Mouse (Mus musculus) olfactory bulb, adult 2 months (tissue): ENCODE data around the gene Mto1. TPM values are rescaled to one million over a fixed set of nuclear protein-coding genes. Genes with fewer than 3 reads are reported as not detected.
A peak's percentile ranks its signal among the peaks of the same experiment; 100 is the strongest.

Experiments used
- H3K27ac ChIP-seq: fragments of 200-500 bp; 2 replicates; pipeline ENCODE4 v1.5.1; 2012; ENCODE audit warnings: low read depth, low read length; ENCODE audit not compliant: insufficient read depth
- H3K4me1 ChIP-seq: fragments of 200-500 bp; 2 replicates; pipeline ENCODE4 v1.6.1; 2012; ENCODE audit warnings: low read length; ENCODE audit not compliant: control insufficient read depth, insufficient read depth
- H3K4me3 ChIP-seq: fragments of 200-500 bp; 2 replicates; pipeline ENCODE4 v1.5.1; 2012; ENCODE audit warnings: mild to moderate bottlenecking, low read depth, low read length, moderate library complexity; ENCODE audit not compliant: insufficient read depth
- CTCF ChIP-seq: fragments of 200-500 bp; IDR thresholded peaks from 2 replicates; pipeline ENCODE4 v1.5.1; 2012; ENCODE audit warnings: low read depth, mild to moderate bottlenecking, low read length, moderate library complexity; ENCODE audit not compliant: insufficient read depth
- POLR2A ChIP-seq: fragments of 200-500 bp; IDR thresholded peaks from 2 replicates; pipeline ENCODE4 v1.6.1; 2012; ENCODE audit warnings: mild to moderate bottlenecking, low read depth, low read length, moderate library complexity; ENCODE audit not compliant: insufficient read depth
- WGBS: fragments of 180-500 bp; shearing (Covaris S2); methylation state at CpG from one replicate; pipeline ENCODE4 v1.1.7; 2018; 5-methylcytosine and 5-hydroxymethylcytosine counted together
- polyA plus RNA-seq: library from polyadenylated mRNA; stranded (reverse); fragments of >200 nt; gene quantifications from 2 replicates; pipeline ENCODE4 v1.2.4, GENCODE M21; 2012; ENCODE audit warnings: low replicate concordance; ENCODE audit not compliant: missing spikeins, insufficient read depth, insufficient read length

The Mto1 gene
- polyA plus RNA-seq: not detected in 2 replicates

DNA sequence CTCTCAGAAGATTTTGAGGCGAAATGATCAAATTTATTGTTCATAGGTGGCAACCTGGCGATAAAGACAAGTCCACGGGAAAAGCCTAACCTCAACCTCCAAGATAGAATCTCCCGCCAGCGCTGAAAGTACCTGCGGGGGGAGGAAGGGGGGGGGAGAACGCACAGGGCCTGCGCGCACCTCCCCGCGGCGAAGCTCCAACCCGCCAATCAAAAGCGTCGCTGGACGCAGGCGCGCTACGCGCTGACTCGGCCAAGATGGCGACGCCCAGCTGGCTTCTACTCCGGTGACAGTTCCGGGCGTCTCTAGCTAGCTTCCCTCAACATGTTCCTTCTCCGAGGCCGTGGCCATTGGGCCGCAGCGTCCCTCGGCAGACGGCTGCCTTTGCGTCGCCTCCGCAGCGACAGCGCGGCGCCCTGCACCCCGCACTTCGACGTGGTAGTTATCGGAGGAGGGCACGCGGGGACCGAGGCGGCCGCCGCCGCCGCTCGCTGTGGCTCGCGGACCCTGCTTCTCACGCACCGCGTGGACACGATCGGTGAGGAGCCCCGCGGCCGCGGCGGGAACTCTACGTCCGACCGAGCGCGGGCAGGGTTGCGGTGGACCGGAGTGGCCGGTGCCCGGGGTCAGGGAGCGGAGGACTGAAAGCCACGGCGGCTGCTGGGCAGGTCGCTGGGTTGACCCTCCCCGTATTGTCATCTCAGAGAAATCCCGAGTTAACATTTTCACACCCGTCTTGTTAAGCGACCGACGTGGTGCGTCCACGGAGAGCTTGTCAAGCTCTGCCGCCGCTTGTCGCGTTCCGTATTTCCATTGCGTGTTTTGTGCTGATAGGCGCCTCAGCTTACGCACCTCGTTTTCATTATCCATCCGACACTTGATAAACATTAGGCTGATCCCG, at the start of gene Mto1, which contains the start of gene Gm17324:
Gene Mto1 (plus strand): TSS at position 236 of the 901 bp plus-strand sequence.
Gene Gm17324 (minus strand): TSS at position 814 of the 901 bp plus-strand sequence.
- Histone ChIP-seq H3K4me3 (peak within 1 kb of the TSS; percentile 69), H3K27ac (peak within 1 kb of the TSS; percentile 83), H3K4me1 (peaks cover 3% of the 10 kb centered on the region; the same call in 1 of the 2 replicates)
- TF ChIP-seq POLR2A (peak; percentile 60), CTCF (no peak)
- under 1% methylated on average over 96 of the region's 96 CpGs for WGBS

DNA sequence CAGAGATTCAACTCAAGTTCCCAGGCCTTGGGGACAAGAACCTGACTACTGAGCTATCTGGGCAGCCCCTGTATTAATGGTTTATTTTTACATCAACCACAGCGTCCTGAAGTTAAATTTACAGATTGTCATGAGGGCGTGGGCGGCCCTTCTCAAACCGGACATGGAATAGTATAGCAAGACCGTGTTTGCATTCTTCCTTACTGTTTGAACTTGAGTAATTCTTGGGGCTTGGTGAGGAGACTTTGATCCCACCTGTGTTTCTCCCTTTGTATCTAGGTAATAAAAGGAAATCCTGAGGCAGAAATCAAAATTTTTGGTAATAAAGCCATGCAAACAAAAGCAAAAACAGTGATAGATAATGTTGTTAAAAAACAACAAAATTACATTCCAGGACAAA, 47.4 kb upstream of the Mto1 start:
- H3K4me1 ChIP-seq: peaks cover 6% of the 10 kb centered on the region; the same call in 1 of the 2 replicates
- WGBS: 89% methylated on average over 5 of the region's 5 CpGs
- no peak overlapping the region for H3K4me3 ChIP-seq
- H3K27ac ChIP-seq: no peak overlapping the region
- TF ChIP-seq CTCF: no peak
- TF ChIP-seq POLR2A: no peak

DNA sequence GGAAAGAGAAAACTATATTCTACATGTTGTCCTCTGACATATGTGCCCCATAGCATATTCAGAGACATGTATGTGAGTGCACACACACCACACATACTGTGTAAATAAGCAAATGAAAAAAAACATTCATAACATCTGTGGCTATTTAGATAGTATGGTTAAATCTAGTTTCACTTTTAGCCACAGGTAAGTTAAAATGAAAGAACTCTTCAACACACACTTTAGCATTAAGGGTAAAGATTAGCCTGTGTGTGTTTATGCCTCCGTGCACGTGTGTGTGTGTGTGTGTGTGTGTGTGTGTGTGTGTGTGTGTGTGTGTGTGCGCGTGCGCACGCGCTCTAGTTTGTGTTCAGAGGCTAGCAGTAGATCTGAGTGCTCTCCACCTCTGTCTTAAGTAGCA, 46.4 kb upstream of the Mto1 start:
- TF ChIP-seq CTCF: no peak
- TF ChIP-seq POLR2A: no peak
- 89% methylated on average over 7 of the region's 7 CpGs for WGBS
- no peak overlapping the region for H3K4me3 ChIP-seq
- no peak overlapping the region for H3K27ac ChIP-seq
- no peaks in the 10 kb centered on the region for H3K4me1 ChIP-seq

DNA sequence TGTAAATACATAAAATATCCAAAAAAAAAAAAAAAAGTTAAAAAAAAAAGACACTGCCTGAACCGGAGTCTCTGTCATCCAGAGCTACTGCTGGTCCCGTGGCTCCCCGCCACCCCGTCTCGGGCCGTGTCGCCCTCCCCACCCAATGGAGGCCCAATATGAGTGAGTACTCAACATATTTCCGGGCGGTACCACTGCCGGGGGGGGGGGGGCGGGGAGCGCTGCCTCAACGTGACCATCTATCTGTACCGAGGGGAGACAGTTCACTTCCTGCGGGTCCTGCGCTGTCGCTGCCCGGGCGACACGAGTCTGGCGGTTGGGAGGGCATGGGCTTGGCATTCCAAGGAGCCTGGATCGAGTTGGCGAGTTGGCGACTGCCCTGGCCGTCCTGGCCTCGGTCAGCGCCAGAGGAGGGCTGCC, 20.6 kb upstream of the Mto1 start:
- H3K4me1 ChIP-seq: peaks cover 4% of the 10 kb centered on the region
- H3K4me3 ChIP-seq: peak overlapping the region; percentile 41
- no peak overlapping the region for H3K27ac ChIP-seq
- TF ChIP-seq POLR2A: no peak
- no peak for TF ChIP-seq CTCF
- WGBS: 35% methylated on average over 27 of the region's 27 CpGs

DNA sequence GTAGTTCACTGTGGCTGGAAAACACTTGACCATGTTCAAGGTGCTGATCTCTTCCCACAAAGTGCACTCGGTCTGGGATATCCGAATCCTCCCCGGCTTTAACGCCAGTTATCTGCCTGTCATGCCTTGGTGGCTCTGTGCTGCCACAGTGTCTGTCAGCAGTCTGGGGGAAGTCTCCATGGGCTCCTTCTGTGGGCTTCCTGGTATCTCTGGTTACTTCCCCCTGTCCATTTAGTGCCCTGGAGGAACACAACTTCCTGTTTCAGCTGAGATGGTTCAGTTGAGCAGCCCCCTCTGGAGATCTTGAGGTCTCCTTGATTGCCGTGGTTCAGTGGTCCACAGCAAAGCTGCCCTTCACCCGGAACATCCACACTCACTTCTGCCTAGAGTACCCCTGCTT, 19.8 kb upstream of the Mto1 start:
- H3K27ac ChIP-seq: no peak overlapping the region
- TF ChIP-seq POLR2A: no peak
- TF ChIP-seq CTCF: no peak
- peaks cover 4% of the 10 kb centered on the region for H3K4me1 ChIP-seq
- 90% methylated on average over 6 of the region's 6 CpGs for WGBS
- H3K4me3 ChIP-seq: no peak overlapping the region

DNA sequence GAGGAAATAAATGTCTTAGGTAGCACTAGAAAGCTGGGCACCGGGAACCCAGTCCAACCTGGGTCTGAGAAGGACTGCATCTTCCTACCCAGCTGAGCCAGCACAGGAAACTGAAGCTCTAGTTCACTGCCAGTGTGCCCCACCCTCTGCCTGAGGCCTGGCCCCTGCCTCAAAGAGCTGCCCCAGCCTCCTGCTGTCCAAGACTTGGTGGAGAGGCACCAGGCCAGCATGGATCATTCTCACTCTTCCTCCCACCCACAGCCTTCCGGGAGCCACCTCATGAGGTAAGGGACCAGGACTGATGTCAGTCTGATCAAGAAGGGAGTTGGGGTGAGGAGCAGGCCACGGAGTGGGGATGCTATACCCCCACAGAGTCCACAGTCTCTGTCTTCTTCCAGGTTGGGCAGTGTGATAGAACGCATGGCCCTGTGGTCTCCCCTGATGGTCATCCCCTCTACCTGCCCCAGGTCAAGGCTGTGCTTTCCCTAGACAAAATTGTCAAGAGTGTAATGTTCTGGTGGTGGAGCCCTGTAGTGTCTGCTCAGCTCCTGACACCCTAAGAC, 19.1 kb upstream of the Mto1 start:
- WGBS: 88% methylated on average over 4 of the region's 4 CpGs
- H3K27ac ChIP-seq: no peak overlapping the region
- no peak overlapping the region for H3K4me3 ChIP-seq
- TF ChIP-seq CTCF (no peak), POLR2A (no peak)
- H3K4me1 ChIP-seq: peaks cover 4% of the 10 kb centered on the region

DNA sequence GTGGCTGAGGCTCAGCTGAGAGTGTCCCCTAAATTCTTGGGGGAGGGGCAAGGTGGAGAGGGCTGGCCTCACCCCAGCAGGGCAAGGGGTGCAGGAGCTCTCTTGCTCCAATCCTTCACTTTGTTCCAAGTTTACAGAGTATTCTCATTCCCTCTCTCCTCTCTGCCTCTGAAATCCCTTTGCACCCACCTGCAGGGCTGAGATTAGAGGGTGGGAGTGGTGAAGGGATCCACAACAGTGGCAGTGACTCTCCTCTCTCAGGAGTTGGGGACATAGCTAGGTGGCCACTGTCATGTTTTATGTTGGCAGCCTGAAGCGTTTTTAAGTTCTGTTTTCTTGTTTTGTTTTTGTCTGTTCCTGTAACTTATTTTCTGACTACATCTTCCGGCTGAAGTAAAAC, 18.5 kb upstream of the Mto1 start:
- TF ChIP-seq POLR2A: no peak
- WGBS: 59% methylated on average over 2 of the region's 2 CpGs
- Histone ChIP-seq H3K27ac (no peak overlapping the region), H3K4me3 (no peak overlapping the region), H3K4me1 (peaks cover 4% of the 10 kb centered on the region)

DNA sequence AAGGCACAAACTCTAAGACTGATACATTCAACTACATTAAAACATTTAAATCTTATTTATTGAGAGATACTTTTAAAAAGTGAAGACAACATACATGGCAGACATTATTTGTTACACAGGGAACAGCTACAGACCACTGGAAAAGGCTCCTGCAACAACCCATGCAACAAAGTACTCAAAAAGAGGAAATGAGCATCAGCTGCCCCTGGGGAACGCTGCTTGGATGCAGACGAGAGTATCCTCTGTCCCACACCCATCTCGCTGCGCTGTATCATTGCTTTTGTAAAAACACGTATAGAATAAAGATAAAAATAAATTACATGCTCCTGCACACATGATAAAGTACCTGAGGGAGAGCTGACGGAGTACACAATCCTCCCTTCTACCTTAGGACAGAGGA, 17.5 kb upstream of the Mto1 start:
- 83% methylated on average over 6 of the region's 6 CpGs for WGBS
- no peak for TF ChIP-seq POLR2A
- no peak for TF ChIP-seq CTCF
- no peak overlapping the region for H3K4me3 ChIP-seq
- peaks cover 4% of the 10 kb centered on the region for H3K4me1 ChIP-seq
- H3K27ac ChIP-seq: no peak overlapping the region

DNA sequence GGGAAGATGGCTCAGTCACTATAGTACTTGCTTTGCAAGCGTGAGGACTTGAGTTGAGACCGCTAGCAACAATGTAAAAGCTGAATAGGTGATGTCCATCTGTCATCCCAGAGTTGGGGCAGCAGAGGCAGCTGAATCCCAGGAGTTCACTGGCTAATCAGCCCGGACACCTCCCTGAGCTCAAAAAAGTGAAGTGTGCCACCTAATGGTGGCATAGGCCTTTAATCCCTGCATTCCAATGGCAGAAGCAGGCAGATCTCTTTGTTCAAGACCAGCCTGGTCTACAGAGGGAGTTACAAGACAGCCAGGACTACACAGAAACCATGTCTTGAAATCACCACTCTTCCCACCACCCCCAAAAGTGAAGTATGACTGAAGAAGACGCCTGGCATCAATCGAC, 15.5 kb upstream of the Mto1 start:
- H3K4me3 ChIP-seq: no peak overlapping the region
- 92% methylated on average over 5 of the region's 5 CpGs for WGBS
- H3K4me1 ChIP-seq: peaks cover 2% of the 10 kb centered on the region
- H3K27ac ChIP-seq: no peak overlapping the region
- no peak for TF ChIP-seq POLR2A
- TF ChIP-seq CTCF: no peak
